Mouse (Mus musculus) bone marrow, adult 2 months (tissue): ENCODE measurements around the gene Phb.

ENCODE experiments used
- CTCF ChIP-seq: fragments of 200-500 bp; IDR thresholded peaks from 2 replicates; pipeline ENCODE4 v1.5.1; 2011; ENCODE audit warnings: low read length, control low read depth; ENCODE audit not compliant: control insufficient read depth, insufficient read depth
- POLR2A ChIP-seq: fragments of 200-500 bp; IDR thresholded peaks from 2 replicates; pipeline ENCODE4 v1.6.1; 2011; ENCODE audit warnings: low read depth, mild to moderate bottlenecking, control low read depth, low read length, borderline replicate concordance; ENCODE audit not compliant: control insufficient read depth

GRCm38 (mm10) chr11:95688515-95688914 is 21.8 kb downstream of the Phb start:
- TF ChIP-seq CTCF (no peak), POLR2A (no peak; the same call in 1 of the 2 replicates)
